Mouse (Mus musculus): ENCODE measurements around the gene Stat1.

GRCm38 (mm10) chr1:52170747-52171146, 51.5 kb downstream of the Stat1 start:
- no peak for TF ChIP-seq HCFC1 (IDR thresholded peaks at IDR 0.05; ENCODE audit: borderline replicate concordance, insufficient read depth, low read length)
- TF ChIP-seq ZC3H11A (IDR thresholded peaks at IDR 0.05; ENCODE audit: borderline replicate concordance, low read depth, low read length): no peak

All from ES-E14 (cell line).